Mouse (Mus musculus) lung, embryonic 14.5 days (tissue): ENCODE measurements around the gene Birc5. TPM values are rescaled to one million over a fixed set of nuclear protein-coding genes. Genes with fewer than 3 reads are reported as not detected.

ENCODE experiments used
- ATAC-seq: fragments of 200-750 bp; cut with Nextera tagmentation; 2 replicates; pipeline ENCODE4 v1.8.0; 2017; ENCODE audit warnings: mild to moderate bottlenecking, moderate TSS enrichment, moderate library complexity; ENCODE audit not compliant: insufficient read depth
- DNase-seq: peaks from one replicate; pipeline ENCODE4 v3.0.0-alpha.2; 2015
- H3K27ac ChIP-seq: fragments of 300-500 bp; sonication (generic); 2 replicates; pipeline ENCODE4 v1.5.1; 2014; ENCODE audit warnings: low read depth, mild to moderate bottlenecking, moderate library complexity
- H3K27me3 ChIP-seq: fragments of 300-500 bp; sonication (generic); 2 replicates; pipeline ENCODE4 v1.6.1; 2014; ENCODE audit warnings: low read length, control low read depth; ENCODE audit not compliant: insufficient read depth
- H3K36me3 ChIP-seq: fragments of 300-500 bp; sonication (generic); 2 replicates; pipeline ENCODE4 v1.6.1; 2014; ENCODE audit warnings: control low read depth; ENCODE audit not compliant: insufficient read depth
- H3K4me1 ChIP-seq: fragments of 300-500 bp; sonication (generic); 2 replicates; pipeline ENCODE4 v1.6.1; 2014; ENCODE audit warnings: antibody characterized with exemption, control low read depth; ENCODE audit not compliant: insufficient read depth
- H3K4me2 ChIP-seq: fragments of 300-500 bp; sonication (generic); 2 replicates; pipeline ENCODE4 v1.6.1; 2014; ENCODE audit warnings: mild to moderate bottlenecking
- H3K4me3 ChIP-seq: fragments of 300-500 bp; sonication (generic); 2 replicates; pipeline ENCODE4 v1.5.1; 2014; ENCODE audit warnings: low read depth, low read length
- H3K9ac ChIP-seq: fragments of 300-500 bp; sonication (generic); 2 replicates; pipeline ENCODE4 v1.6.1; 2014
- H3K9me3 ChIP-seq: fragments of 300-500 bp; sonication (generic); 2 replicates; pipeline ENCODE4 v1.6.1; 2016; ENCODE audit warnings: low read depth, low read length, control low read depth
- CTCF ChIP-seq: IDR thresholded peaks from 2 replicates; pipeline ENCODE4 v1.5.1; 2016; ENCODE audit warnings: antibody characterized with exemption, low read depth
- WGBS: fragments of 180-500 bp; shearing (Covaris S2); extraction: QIAGEN DNeasy Blood & Tissue Kit; methylation state at CpG from one replicate; pipeline ENCODE4 v1.1.7; 2014; 5-methylcytosine and 5-hydroxymethylcytosine counted together
- polyA plus RNA-seq: library from polyadenylated mRNA; unstranded; fragments of >200 nt; fragmentation: Nextera tagmentation; extraction: Ambion mirVana; gene quantifications from 2 replicates; pipeline ENCODE4 v1.2.1, GENCODE M21; 2014

The Birc5 gene
- polyA plus RNA-seq, result 395 and 399 TPM in 2 replicates

- Histone ChIP-seq H3K27ac (peak within 1 kb of the TSS; percentile 97), H3K27me3 (no peaks in the 10 kb centered on the region), H3K9me3 (no peaks in the 10 kb centered on the region), H3K4me3 (peak within 1 kb of the TSS; percentile 74), H3K36me3 (peaks cover 29% of the 10 kb centered on the region), H3K9ac (peak within 1 kb of the TSS; percentile 83), H3K4me2 (peak within 1 kb of the TSS; percentile 90), H3K4me1 (peaks cover 22% of the 10 kb centered on the region)
- ATAC-seq (peak; percentile 91), DNase-seq (peak; percentile 99)
- under 1% methylated on average over 51 of the region's 51 CpGs for WGBS
- no peak for TF ChIP-seq CTCF
Observed at GRCm38 (mm10) chr11:117848985-117849671, at the start of gene Birc5. TSS of gene Birc5 (plus strand) at chr11:117849251.

- WGBS, result 78% methylated on average over 7 of the region's 7 CpGs
- no peak for TF ChIP-seq CTCF
- no peak overlapping the region for H3K4me2 ChIP-seq
- no peak overlapping the region for H3K4me3 ChIP-seq
- DNase-seq, result no peak
- H3K4me1 ChIP-seq, result no peaks in the 10 kb centered on the region
- H3K9me3 ChIP-seq, result no peaks in the 10 kb centered on the region
- H3K27ac ChIP-seq, result no peak overlapping the region
- no peak overlapping the region for H3K9ac ChIP-seq
- H3K27me3 ChIP-seq, result no peaks in the 10 kb centered on the region
- no peak for ATAC-seq
- no peaks in the 10 kb centered on the region for H3K36me3 ChIP-seq
Observed at GRCm38 (mm10) chr11:117800038-117800437, 49.0 kb upstream of the Birc5 start.

GRCm38 (mm10) chr11:117801650-117802049, 47.4 kb upstream of the Birc5 start:
- no peak overlapping the region for H3K27ac ChIP-seq
- no peaks in the 10 kb centered on the region for H3K27me3 ChIP-seq
- TF ChIP-seq CTCF, result no peak
- no peak overlapping the region for H3K4me3 ChIP-seq
- ATAC-seq (no peak), DNase-seq (no peak)
- no peak overlapping the region for H3K4me2 ChIP-seq
- 58% methylated on average over 7 of the region's 7 CpGs for whole genome bisulfite sequencing
- H3K36me3 ChIP-seq, result no peaks in the 10 kb centered on the region
- H3K9me3 ChIP-seq, result no peaks in the 10 kb centered on the region
- H3K4me1 ChIP-seq, result no peaks in the 10 kb centered on the region
- no peak overlapping the region for H3K9ac ChIP-seq

GRCm38 (mm10) chr11:117803166-117803688, 45.8 kb upstream of the Birc5 start:
- Histone ChIP-seq H3K27me3 (no peaks in the 10 kb centered on the region), H3K4me1 (no peaks in the 10 kb centered on the region), H3K9ac (no peak overlapping the region), H3K9me3 (no peaks in the 10 kb centered on the region), H3K36me3 (no peaks in the 10 kb centered on the region), H3K27ac (no peak overlapping the region), H3K4me2 (no peak overlapping the region), H3K4me3 (no peak overlapping the region)
- DNase-seq (no peak), ATAC-seq (no peak)
- 79% methylated on average over 3 of the region's 3 CpGs for WGBS
- TF ChIP-seq CTCF, result no peak

GRCm38 (mm10) chr11:117806781-117807180, 42.3 kb upstream of the Birc5 start:
- WGBS, result 86% methylated on average over 6 of the region's 6 CpGs
- no peak for ATAC-seq

GRCm38 (mm10) chr11:117809407-117810311, 39.4 kb upstream of the Birc5 start, which contains the start of the genes Gm20708 and Syngr2:
TSS of gene Gm20708 (plus strand) at chr11:117809668.
TSS of gene Syngr2 (plus strand) at chr11:117809668.
- Histone ChIP-seq H3K27me3 (no peaks in the 10 kb centered on the region), H3K36me3 (peaks cover 29% of the 10 kb centered on the region), H3K9me3 (no peaks in the 10 kb centered on the region), H3K9ac (peak within 1 kb of the TSS; percentile 69), H3K4me2 (peak within 1 kb of the TSS; percentile 99), H3K4me1 (peaks cover 9% of the 10 kb centered on the region; the same call in 1 of the 2 replicates), H3K4me3 (peak within 1 kb of the TSS; percentile 86), H3K27ac (peak within 1 kb of the TSS; percentile 59)
- WGBS, result under 1% methylated on average over 75 of the region's 75 CpGs
- peak; percentile 95 for DNase-seq
- peak; percentile 78 for ATAC-seq
- no peak for TF ChIP-seq CTCF

More at GRCm38 (mm10) chr11:117806781-117807180, 42.3 kb upstream of the Birc5 start:
- no peak for TF ChIP-seq CTCF
- Histone ChIP-seq H3K4me2 (no peak overlapping the region), H3K9me3 (no peaks in the 10 kb centered on the region), H3K4me3 (no peak overlapping the region), H3K9ac (no peak overlapping the region), H3K27ac (no peak overlapping the region), H3K27me3 (no peaks in the 10 kb centered on the region), H3K36me3 (no peaks in the 10 kb centered on the region), H3K4me1 (peaks cover 9% of the 10 kb centered on the region; the same call in 1 of the 2 replicates)
- DNase-seq, result no peak
